Mouse (Mus musculus) retina, embryonic 14.5 days (tissue): Measurements from ENCODE around the gene Tfap4.
"Not testable (repeated sequence)": the region's sequence is repeated elsewhere in the genome, so short reads cannot be mapped to it uniquely, and the experiment has no call there.

Experiments
- DNase-seq: peaks from one replicate; pipeline ENCODE4 v3.0.0-alpha.2; 2015; ENCODE audit warnings: low spot score

Tfap4 gene

GRCm38 (mm10) chr16:4551885-4552284 is 7.8 kb downstream of the Tfap4 start:
- DNase-seq: no peak

- DNase-seq: peak; percentile 85
Observed at GRCm38 (mm10) chr16:4551056-4551455, 8.6 kb downstream of the Tfap4 start.

- no peak for DNase-seq
Observed at GRCm38 (mm10) chr16:4548953-4549688, 10.5 kb downstream of the Tfap4 start.

- DNase-seq: no peak
Observed at GRCm38 (mm10) chr16:4547611-4548010, 12.0 kb downstream of the Tfap4 start.

GRCm38 (mm10) chr16:4546838-4547237 is 12.8 kb downstream of the Tfap4 start:
- DNase-seq: no peak

GRCm38 (mm10) chr16:4544845-4545244 is 14.8 kb downstream of the Tfap4 start:
- DNase-seq: no peak

- no peak for DNase-seq
Observed at GRCm38 (mm10) chr16:4543266-4543665, 16.4 kb downstream of the Tfap4 start.

GRCm38 (mm10) chr16:4542236-4542774 is 17.3 kb downstream of the Tfap4 start:
- DNase-seq: no peak

- DNase-seq: peak; percentile 100
Observed at GRCm38 (mm10) chr16:4541501-4542198, 18.0 kb downstream of the Tfap4 start, which contains the start of gene Srl. TSS of gene Srl (minus strand) at chr16:4541816.

- no peak for DNase-seq
Observed at GRCm38 (mm10) chr16:4541033-4541432, 18.6 kb downstream of the Tfap4 start.

- DNase-seq: no peak
Observed at GRCm38 (mm10) chr16:4540064-4540775, 19.4 kb downstream of the Tfap4 start.

GRCm38 (mm10) chr16:4539521-4539920 is 20.1 kb downstream of the Tfap4 start:
- no peak for DNase-seq

- no peak for DNase-seq
Observed at GRCm38 (mm10) chr16:4537616-4538358, 21.9 kb downstream of the Tfap4 start.

GRCm38 (mm10) chr16:4527373-4527772 is 32.3 kb downstream of the Tfap4 start:
- not testable (repeated sequence) for DNase-seq

GRCm38 (mm10) chr16:4523313-4524004 is 36.2 kb downstream of the Tfap4 start:
- no peak for DNase-seq

- no peak for DNase-seq
Observed at GRCm38 (mm10) chr16:4522879-4523278, 36.8 kb downstream of the Tfap4 start.

GRCm38 (mm10) chr16:4521735-4522530 is 37.7 kb downstream of the Tfap4 start:
- DNase-seq: no peak

GRCm38 (mm10) chr16:4521074-4521667 is 38.5 kb downstream of the Tfap4 start:
- no peak for DNase-seq

- no peak for DNase-seq
Observed at GRCm38 (mm10) chr16:4520673-4521072, 39.0 kb downstream of the Tfap4 start.

- no peak for DNase-seq
Observed at GRCm38 (mm10) chr16:4519825-4520224, 39.8 kb downstream of the Tfap4 start.
